Mouse (Mus musculus): ENCODE measurements at regions not wholly inside any gene's neighbourhood (a gene's known extent, or its start where the extent isn't known, plus 50 kb on each side); places are given as distances from the start of the nearest gene placed in this dataset.
A peak's percentile ranks its signal among the peaks of the same experiment; 100 is the strongest.

GRCm38 (mm10) chr5:33548800-33549199 is 80.6 kb downstream of the Fam53a start:
- no peak for DNase-seq (ENCODE audit: low spot score in 2 of 2)

GRCm38 (mm10) chr5:33543372-33543771 is 86.1 kb downstream of the Fam53a start:
- peak; percentile 23 to 30 for DNase-seq (ENCODE audit: low spot score in 2 of 2)

- no peak for DNase-seq (ENCODE audit: low spot score in 2 of 2)
These were observed 86.8 kb downstream of the Fam53a start for GRCm38 (mm10) chr5:33542643-33543042.

- no peak for DNase-seq (ENCODE audit: low spot score in 2 of 2)
These were observed 87.4 kb downstream of the Fam53a start for GRCm38 (mm10) chr5:33542000-33542554.

GRCm38 (mm10) chr5:33540259-33540658 is 89.2 kb downstream of the Fam53a start:
- no peak for DNase-seq (ENCODE audit: low spot score in 2 of 2)

GRCm38 (mm10) chr5:33537429-33537828 is 92.0 kb downstream of the Fam53a start:
- DNase-seq (ENCODE audit: low spot score in 2 of 2): no peak

- DNase-seq (ENCODE audit: low spot score in 2 of 2): no peak
These were observed 92.4 kb downstream of the Fam53a start for GRCm38 (mm10) chr5:33537017-33537416.

- DNase-seq (ENCODE audit: low spot score in 2 of 2): no peak
These were observed 93.2 kb downstream of the Fam53a start for GRCm38 (mm10) chr5:33536261-33536660.

GRCm38 (mm10) chr5:33535145-33536010 is 94.1 kb downstream of the Fam53a start:
- DNase-seq (ENCODE audit: low spot score in 2 of 2): no peak

GRCm38 (mm10) chr5:33534345-33534744 is 95.1 kb downstream of the Fam53a start:
- DNase-seq (ENCODE audit: low spot score in 2 of 2): peak in 1 of 2 experiments; percentile 5

GRCm38 (mm10) chr5:33533185-33533584 is 96.2 kb downstream of the Fam53a start:
- DNase-seq (ENCODE audit: low spot score in 2 of 2): no peak

GRCm38 (mm10) chr5:33531263-33531662 is 97.5 kb upstream of the Nkx1-1 start:
- no peak for DNase-seq (ENCODE audit: low spot score in 2 of 2)

- no peak for DNase-seq (ENCODE audit: low spot score in 2 of 2)
These were observed 96.0 kb upstream of the Nkx1-1 start for GRCm38 (mm10) chr5:33529771-33530170.

- DNase-seq (ENCODE audit: low spot score in 2 of 2): no peak
These were observed 95.3 kb upstream of the Nkx1-1 start for GRCm38 (mm10) chr5:33528971-33529670.

- DNase-seq (ENCODE audit: low spot score in 2 of 2): no peak
These were observed 94.0 kb upstream of the Nkx1-1 start for GRCm38 (mm10) chr5:33527750-33528149.

GRCm38 (mm10) chr5:33527316-33527715 is 93.5 kb upstream of the Nkx1-1 start:
- DNase-seq (ENCODE audit: low spot score in 2 of 2): no peak

GRCm38 (mm10) chr5:33521951-33522742 is 88.4 kb upstream of the Nkx1-1 start:
- DNase-seq (ENCODE audit: low spot score in 2 of 2): no peak

GRCm38 (mm10) chr5:33520856-33521255 is 87.1 kb upstream of the Nkx1-1 start:
- DNase-seq (ENCODE audit: low spot score in 2 of 2): peak; percentile 19 to 20

- no peak for DNase-seq (ENCODE audit: low spot score in 2 of 2)
These were observed 85.6 kb upstream of the Nkx1-1 start for GRCm38 (mm10) chr5:33519394-33519793.

GRCm38 (mm10) chr5:33518860-33519259 is 85.1 kb upstream of the Nkx1-1 start:
- no peak for DNase-seq (ENCODE audit: low spot score in 2 of 2)

GRCm38 (mm10) chr5:33517625-33518024 is 83.8 kb upstream of the Nkx1-1 start:
- DNase-seq (ENCODE audit: low spot score in 2 of 2): no peak

GRCm38 (mm10) chr5:33516211-33516610 is 82.4 kb upstream of the Nkx1-1 start:
- DNase-seq (ENCODE audit: low spot score in 2 of 2): no peak

Data from spleen, postnatal 36 days (tissue).